Comparison of ENCODE assay signal across 29 mouse cellular contexts in the genomic region with DNA sequence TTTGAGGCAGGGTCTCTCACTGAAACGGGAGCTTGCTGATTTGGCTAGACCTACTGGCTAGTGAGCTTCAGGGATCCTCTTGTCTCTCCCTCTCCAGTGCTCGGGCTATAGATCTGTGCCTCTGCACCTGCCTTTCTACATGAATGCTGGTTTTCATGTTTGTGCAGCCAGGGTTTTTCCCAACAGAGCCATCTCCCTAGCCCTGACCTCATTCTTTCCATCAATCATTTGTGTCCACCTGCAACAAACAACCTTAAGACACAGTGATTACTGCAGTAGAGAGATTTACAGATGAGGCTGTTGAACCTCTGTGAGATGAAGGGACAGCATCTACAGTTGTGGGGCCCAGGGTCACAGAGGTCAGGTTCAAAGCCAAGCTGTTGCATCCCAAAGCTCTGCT. TPM values are rescaled to one million over a fixed set of nuclear protein-coding genes. Genes with fewer than 3 reads are reported as not detected.
DNase-seq lines count a peak whose midpoint lies in the region; ATAC-seq and TF ChIP-seq lines count a peak whose summit lies in the region.
"Had no signal": no experiment of that assay in that cellular context is flagged by ENCODE, and none has a peak within 500 bp of the region (broad histone marks: within the 10 kb centered on the region; RNA-seq: fewer than 3 reads in every experiment).

No protein-coding gene starts in this region.

- no peak overlapping the region for H3K4me2 ChIP-seq in heart, embryonic 13.5 days
- H3K4me2 ChIP-seq in heart, embryonic 15.5 days: no peak overlapping the region
- no peak overlapping the region for H3K4me2 ChIP-seq in heart, postnatal 0 days (ENCODE audit: low read depth, low read length)
- H3K4me2 ChIP-seq: embryonic facial prominence, embryonic 13.5 days; embryonic facial prominence, embryonic 15.5 days; forebrain, embryonic 12.5 days had no signal

- no peaks in the 10 kb centered on the region for H3K9me3 ChIP-seq in heart, embryonic 13.5 days
- H3K9me3 ChIP-seq in heart, embryonic 15.5 days (replicated peaks): no peaks in the 10 kb centered on the region
- H3K9me3 ChIP-seq in heart, postnatal 0 days (replicated peaks; ENCODE audit: control insufficient read depth, low read length): no peaks in the 10 kb centered on the region
- H3K9me3 ChIP-seq: embryonic facial prominence, embryonic 13.5 days; embryonic facial prominence, embryonic 15.5 days; forebrain, embryonic 10.5 days; forebrain, embryonic 12.5 days had no signal

- peaks cover 80% of the 10 kb centered on the region for H3K4me1 ChIP-seq in heart, embryonic 13.5 days
- H3K4me1 ChIP-seq in heart, embryonic 15.5 days (replicated peaks): peaks cover 52% of the 10 kb centered on the region
- H3K4me1 ChIP-seq in heart, postnatal 0 days (ENCODE audit: control insufficient read depth, insufficient read depth): peaks cover 26% of the 10 kb centered on the region
- H3K4me1 ChIP-seq: embryonic facial prominence, embryonic 15.5 days had no signal

- no peaks in the 10 kb centered on the region for H3K27me3 ChIP-seq in heart, embryonic 13.5 days (replicated peaks)
- no peaks in the 10 kb centered on the region for H3K27me3 ChIP-seq in heart, embryonic 15.5 days
- H3K27me3 ChIP-seq in heart, postnatal 0 days (ENCODE audit: control insufficient read depth, insufficient read depth, low read length): no peaks in the 10 kb centered on the region
- H3K27me3 ChIP-seq: embryonic facial prominence, embryonic 13.5 days; embryonic facial prominence, embryonic 15.5 days; forebrain, embryonic 12.5 days had no signal

- TF ChIP-seq EP300 in heart, postnatal 0 days (IDR thresholded peaks at IDR 0.05; ENCODE audit: low read depth): no peak

- DNase-seq in heart, adult 11 months: peak; percentile 56
- no peak for DNase-seq in heart, adult 8-10 months (ENCODE audit: low spot score)
- no peak for DNase-seq in heart, adult 18-20 months
- DNase-seq in heart, postnatal 14 days: no peak
- DNase-seq in heart, postnatal 0 days (ENCODE audit: low spot score): no peak
- DNase-seq in heart, postnatal 10 days: no peak
- DNase-seq: adrenal gland, adult 2 months; adrenal gland, postnatal 10 days; adrenal gland, postnatal 25 days; B cell, adult 2 months; cerebellum, adult 11 months; cerebellum, adult 18-20 months; cerebellum, adult 8-10 months; cerebellum, adult 9-11 months; cerebellum, postnatal 14 days; cerebellum, postnatal 36 days; embryo, embryonic 11 days had no signal

- no peak for ATAC-seq in heart, embryonic 13.5 days (ENCODE audit: extremely low read depth, insufficient number of reproducible peaks, low FRiP score, low TSS enrichment)
- no peak for ATAC-seq in heart, embryonic 15.5 days (replicated peaks; ENCODE audit: insufficient number of reproducible peaks, insufficient read depth, low FRiP score, low read depth)
- ATAC-seq in heart, postnatal 0 days (ENCODE audit: insufficient read depth, low read depth): no peak
- ATAC-seq: CD4-positive, CD25-positive, alpha-beta regulatory T cell, adult 4 months; forebrain, embryonic 14.5 days had no signal

- peak overlapping the region; percentile 3; the same call in 1 of the 2 replicates for H3K27ac ChIP-seq in heart, embryonic 13.5 days (replicated peaks)
- H3K27ac ChIP-seq in heart, embryonic 15.5 days: peak overlapping the region; percentile 72
- H3K27ac ChIP-seq in heart, postnatal 0 days (ENCODE audit: low read depth): 0 out of 2 replicates have a peak overlapping the region, but pooled peaks have one; percentile 8
- H3K27ac ChIP-seq: embryonic facial prominence, embryonic 13.5 days; embryonic facial prominence, embryonic 15.5 days; forebrain, embryonic 10.5 days; forebrain, embryonic 12.5 days had no signal

- TF ChIP-seq CTCF in heart, postnatal 0 days (IDR thresholded peaks at IDR 0.05; ENCODE audit: low read depth): no peak

- WGBS in heart, embryonic 13.5 days: 80% methylated on average over 2 of the region's 2 CpGs
- WGBS in heart, embryonic 15.5 days: 82% methylated on average over 2 of the region's 2 CpGs
- 78% methylated on average over 2 of the region's 2 CpGs for WGBS in heart, postnatal 0 days

- H3K36me3 ChIP-seq in heart, embryonic 13.5 days: peaks cover 67% of the 10 kb centered on the region
- H3K36me3 ChIP-seq in heart, embryonic 15.5 days: peaks cover 24% of the 10 kb centered on the region; the same call in 1 of the 2 replicates
- peaks cover 55% of the 10 kb centered on the region for H3K36me3 ChIP-seq in heart, postnatal 0 days (replicated peaks; ENCODE audit: control insufficient read depth, insufficient read depth, low read length)
- H3K36me3 ChIP-seq: embryonic facial prominence, embryonic 13.5 days; embryonic facial prominence, embryonic 15.5 days; forebrain, embryonic 10.5 days; forebrain, embryonic 12.5 days had no signal

- H3K9ac ChIP-seq in heart, embryonic 13.5 days: no peak overlapping the region
- H3K9ac ChIP-seq in heart, embryonic 15.5 days: no peak overlapping the region
- H3K9ac ChIP-seq in heart, postnatal 0 days (replicated peaks; ENCODE audit: low read depth, low read length): no peak overlapping the region
- H3K9ac ChIP-seq: embryonic facial prominence, embryonic 13.5 days; embryonic facial prominence, embryonic 15.5 days; forebrain, embryonic 12.5 days had no signal

- no peak overlapping the region for H3K4me3 ChIP-seq in heart, embryonic 13.5 days
- H3K4me3 ChIP-seq in heart, embryonic 15.5 days: no peak overlapping the region
- H3K4me3 ChIP-seq in heart, postnatal 0 days (ENCODE audit: low read depth, low read length): no peak overlapping the region
- H3K4me3 ChIP-seq: embryonic facial prominence, embryonic 13.5 days; embryonic facial prominence, embryonic 15.5 days; erythroblast, embryonic 14.5 days; forebrain, embryonic 10.5 days; forebrain, embryonic 12.5 days had no signal

- intact Hi-C loops in heart, postnatal 14 days (cut with DNase I): no loop called here
- intact Hi-C loops in heart, postnatal 10 days (cut with DNase I): no loop called here

RNA-seq across cellular contexts. Expression of a gene that starts 51.0 kb away (rescaled TPM):
- total RNA-seq in heart, adult 8-10 months (2022): 10 to 100 TPM; 24.4 to 26.0 (median 25.2) TPM
- 10.2 and 11.8 TPM in 2 replicates for polyA plus RNA-seq in heart, embryonic 13.5 days (2015; fragmentation: Nextera tagmentation; extraction: Ambion mirVana)
- 10 to 100 TPM; 21.5 to 23.3 TPM for total RNA-seq in heart, adult 18-20 months (2021)
- 10.5 and 12.9 TPM in 2 replicates for polyA plus RNA-seq in heart, embryonic 15.5 days (2015; fragmentation: Nextera tagmentation; extraction: Ambion mirVana)
- 10 to 100 TPM; 16.7 to 18.9 TPM for total RNA-seq in heart, postnatal 14 days (2021)
- 17.7 and 18.1 TPM in 2 replicates for total RNA-seq in heart, postnatal 0 days (2014; rRNA removed; ENCODE audit: low replicate concordance)
- 8.5 and 8.9 TPM in 2 replicates for polyA plus RNA-seq in heart, postnatal 0 days (2015; fragmentation: Nextera tagmentation; extraction: Ambion mirVana)
- total RNA-seq in heart, postnatal 10 days (2021): 10 to 100 TPM; 18.3 to 21.0 TPM
- total RNA-seq: common myeloid progenitor, adult 5-6 weeks; MEL had no signal
- polyA plus RNA-seq: erythroblast, embryonic 14.5 days had no signal

RNA-seq across cellular contexts. Expression of a gene that starts 54.1 kb away (rescaled TPM):
- total RNA-seq in heart, adult 8-10 months (2022): under 1 TPM in 2 of 4 experiments, not detected in 2; 0.24 to 0.72 TPM
- polyA plus RNA-seq in heart, embryonic 13.5 days (2015; fragmentation: Nextera tagmentation; extraction: Ambion mirVana): 0.13 and 0.18 TPM in 2 replicates
- total RNA-seq in heart, adult 18-20 months (2021): not detected
- polyA plus RNA-seq in heart, embryonic 15.5 days (2015; fragmentation: Nextera tagmentation; extraction: Ambion mirVana): 0.11 TPM in 1 of 2 replicates, not detected in the other
- under 1 TPM; 0.27 to 0.60 TPM for total RNA-seq in heart, postnatal 14 days (2021)
- total RNA-seq in heart, postnatal 0 days (2014; rRNA removed; ENCODE audit: low replicate concordance): 1.2 and 8.0 TPM in 2 replicates
- polyA plus RNA-seq in heart, postnatal 0 days (2015; fragmentation: Nextera tagmentation; extraction: Ambion mirVana): 0.11 TPM in 1 of 2 replicates, not detected in the other
- total RNA-seq in heart, postnatal 10 days (2021): under 1 TPM; 0.32 to 0.41 TPM
- total RNA-seq: adrenal gland, adult 2 months; adrenal gland, postnatal 25 days; common myeloid progenitor, adult 5-6 weeks; MEL had no signal
- polyA plus RNA-seq: adrenal gland, adult 2 months; CD4-positive, CD25-positive, alpha-beta regulatory T cell, adult 4 months; embryonic facial prominence, embryonic 11.5 days; embryonic facial prominence, embryonic 13.5 days; embryonic facial prominence, embryonic 15.5 days; erythroblast, embryonic 14.5 days; forebrain, embryonic 10.5 days; forebrain, embryonic 14.5 days had no signal

RNA-seq across cellular contexts. Expression of a gene that starts 56.0 kb away (rescaled TPM):
- total RNA-seq in heart, adult 8-10 months (2022): 10 to 100 TPM; 72.3 to 80.0 (median 74.3) TPM
- polyA plus RNA-seq in heart, embryonic 13.5 days (2015; fragmentation: Nextera tagmentation; extraction: Ambion mirVana): 60.7 and 67.1 TPM in 2 replicates
- total RNA-seq in heart, adult 18-20 months (2021): 10 to 100 TPM; 65.5 to 66.9 TPM
- polyA plus RNA-seq in heart, embryonic 15.5 days (2015; fragmentation: Nextera tagmentation; extraction: Ambion mirVana): 63.0 and 69.6 TPM in 2 replicates
- total RNA-seq in heart, postnatal 14 days (2021): 100 to 1,000 TPM; 106 to 112 TPM
- total RNA-seq in heart, postnatal 0 days (2014; rRNA removed; ENCODE audit: low replicate concordance): 92.4 and 129 TPM in 2 replicates
- 55.9 and 56.4 TPM in 2 replicates for polyA plus RNA-seq in heart, postnatal 0 days (2015; fragmentation: Nextera tagmentation; extraction: Ambion mirVana)
- total RNA-seq in heart, postnatal 10 days (2021): 100 to 1,000 TPM; 115 to 122 TPM
- total RNA-seq: common myeloid progenitor, adult 5-6 weeks; MEL had no signal
- polyA plus RNA-seq: erythroblast, embryonic 14.5 days; forebrain, embryonic 14.5 days had no signal

Comparison
In these comparisons a context has a peak if more than half of its experiments do, and no peak if none do; other contexts are left out.
1. H3K27ac ChIP-seq: peak in every context shown above with its lines; median percentile 72 in heart, embryonic 15.5 days; 8 in heart, postnatal 0 days; 3 in heart, embryonic 13.5 days.